ENCODE assay signal across 18 mouse cellular contexts in genomic region chr10:20381352-20381751, GRCm38 (mm10).
"Had no signal": no experiment of that assay in that cellular context is flagged by ENCODE, and none has a peak within 500 bp of the region (broad histone marks: within the 10 kb centered on the region; RNA-seq: fewer than 3 reads in every experiment).

No protein-coding gene starts in this region.

- H3K36me3 ChIP-seq: limb, embryonic 12.5 days; limb, embryonic 15.5 days; midbrain, embryonic 10.5 days; midbrain, embryonic 13.5 days; neural tube, embryonic 12.5 days; neural tube, embryonic 15.5 days had no signal

- ATAC-seq: liver, postnatal 0 days; lung, postnatal 0 days; midbrain, embryonic 13.5 days had no signal

- H3K4me2 ChIP-seq: limb, embryonic 12.5 days; limb, embryonic 15.5 days; liver, embryonic 11.5 days; lung, embryonic 14.5 days; midbrain, embryonic 13.5 days; neural tube, embryonic 12.5 days; neural tube, embryonic 15.5 days had no signal

- H3K9me3 ChIP-seq: limb, embryonic 12.5 days; limb, embryonic 15.5 days; megakaryocyte, embryonic 14.5 days; midbrain, embryonic 10.5 days; midbrain, embryonic 13.5 days; neural tube, embryonic 12.5 days; neural tube, embryonic 15.5 days had no signal

- DNase-seq: kidney, adult 2 months; kidney, postnatal 25 days; left cerebral cortex, postnatal 4 days; liver, postnatal 0 days; lung, embryonic 14.5 days; thymus, postnatal 25 days had no signal

- H3K4me1 ChIP-seq: limb, embryonic 12.5 days; neural tube, embryonic 12.5 days had no signal

- H3K4me3 ChIP-seq: limb, embryonic 12.5 days; limb, embryonic 15.5 days; megakaryocyte, embryonic 14.5 days; midbrain, embryonic 10.5 days; midbrain, embryonic 13.5 days; neural tube, embryonic 12.5 days; neural tube, embryonic 15.5 days had no signal

- H3K27ac ChIP-seq: kidney, postnatal 0 days; limb, embryonic 12.5 days; limb, embryonic 15.5 days; liver, embryonic 14.5 days; macrophage; midbrain, embryonic 10.5 days; midbrain, embryonic 13.5 days; neural tube, embryonic 12.5 days; neural tube, embryonic 15.5 days had no signal

- H3K9ac ChIP-seq: limb, embryonic 12.5 days; limb, embryonic 15.5 days; liver, embryonic 14.5 days; liver, postnatal 0 days; lung, embryonic 14.5 days; midbrain, embryonic 13.5 days; neural tube, embryonic 12.5 days; neural tube, embryonic 15.5 days had no signal

- H3K27me3 ChIP-seq: limb, embryonic 12.5 days; limb, embryonic 15.5 days; midbrain, embryonic 13.5 days; neural tube, embryonic 12.5 days; neural tube, embryonic 15.5 days had no signal
